Mouse (Mus musculus): ENCODE results near the gene Msgn1. TPM values are rescaled to one million over a fixed set of nuclear protein-coding genes. Genes with fewer than 3 reads are reported as not detected.
A peak's percentile ranks its signal among the peaks of the same experiment; 100 is the strongest.

Gene Msgn1
- polyA plus RNA-seq, 1 experiment from 2014 or later, result not detected

DNA sequence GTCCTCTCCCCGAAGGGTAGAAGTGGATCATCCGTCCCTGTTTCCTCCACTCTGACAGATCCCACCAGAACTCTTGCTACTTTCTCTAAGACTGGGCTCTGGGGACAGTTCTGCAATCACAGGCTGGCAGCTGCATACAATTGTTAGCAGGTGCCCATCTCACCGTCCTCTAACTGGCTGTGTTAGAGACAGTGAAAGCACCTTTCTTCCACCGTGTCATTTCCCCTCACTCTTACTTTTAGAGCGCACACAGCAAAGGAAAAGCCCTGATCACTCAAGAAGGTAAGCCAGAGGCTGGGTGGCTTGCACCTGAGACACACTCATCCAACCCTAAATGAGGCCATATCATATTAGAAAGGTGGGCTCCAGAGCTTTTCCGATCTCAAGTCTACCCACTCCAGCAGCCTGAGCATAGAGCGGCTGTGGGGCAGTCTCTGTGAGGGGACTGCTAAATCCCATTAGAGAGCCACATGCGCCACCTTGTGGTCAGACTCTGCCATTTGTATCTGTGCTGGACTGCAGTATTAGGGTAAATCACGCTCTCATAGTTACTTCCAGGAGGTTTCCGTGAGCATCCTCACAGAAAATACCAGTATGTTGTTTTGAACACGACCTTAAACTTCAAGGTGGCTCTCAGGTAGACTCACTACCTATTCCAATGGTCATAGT lies 30.2 kb downstream of the Msgn1 start:
- WGBS, result 24% methylated on average over 11 of the region's 11 CpGs
- Histone ChIP-seq H3K9ac (ENCODE audit: low read length) (no peak overlapping the region), H3K27ac (ENCODE audit: low read length) (no peak overlapping the region), H3K4me2 (ENCODE audit: low read depth, low read length) (peak overlapping the region; percentile 47), H3K9me3 (replicated peaks; ENCODE audit: control insufficient read depth, low read length) (no peaks in the 10 kb centered on the region), H3K4me3 (replicated peaks; ENCODE audit: low read length) (peak overlapping the region; percentile 18), H3K36me3 (ENCODE audit: control insufficient read depth, insufficient read depth, low read length) (no peaks in the 10 kb centered on the region), H3K27me3 (ENCODE audit: control insufficient read depth, insufficient read depth, low read length) (no peaks in the 10 kb centered on the region), H3K4me1 (ENCODE audit: control insufficient read depth, insufficient read depth, low read length) (no peaks in the 10 kb centered on the region)
- ATAC-seq (ENCODE audit: insufficient read depth, low FRiP score), result peak; percentile 95; the same call in 1 of the 2 replicates

DNA sequence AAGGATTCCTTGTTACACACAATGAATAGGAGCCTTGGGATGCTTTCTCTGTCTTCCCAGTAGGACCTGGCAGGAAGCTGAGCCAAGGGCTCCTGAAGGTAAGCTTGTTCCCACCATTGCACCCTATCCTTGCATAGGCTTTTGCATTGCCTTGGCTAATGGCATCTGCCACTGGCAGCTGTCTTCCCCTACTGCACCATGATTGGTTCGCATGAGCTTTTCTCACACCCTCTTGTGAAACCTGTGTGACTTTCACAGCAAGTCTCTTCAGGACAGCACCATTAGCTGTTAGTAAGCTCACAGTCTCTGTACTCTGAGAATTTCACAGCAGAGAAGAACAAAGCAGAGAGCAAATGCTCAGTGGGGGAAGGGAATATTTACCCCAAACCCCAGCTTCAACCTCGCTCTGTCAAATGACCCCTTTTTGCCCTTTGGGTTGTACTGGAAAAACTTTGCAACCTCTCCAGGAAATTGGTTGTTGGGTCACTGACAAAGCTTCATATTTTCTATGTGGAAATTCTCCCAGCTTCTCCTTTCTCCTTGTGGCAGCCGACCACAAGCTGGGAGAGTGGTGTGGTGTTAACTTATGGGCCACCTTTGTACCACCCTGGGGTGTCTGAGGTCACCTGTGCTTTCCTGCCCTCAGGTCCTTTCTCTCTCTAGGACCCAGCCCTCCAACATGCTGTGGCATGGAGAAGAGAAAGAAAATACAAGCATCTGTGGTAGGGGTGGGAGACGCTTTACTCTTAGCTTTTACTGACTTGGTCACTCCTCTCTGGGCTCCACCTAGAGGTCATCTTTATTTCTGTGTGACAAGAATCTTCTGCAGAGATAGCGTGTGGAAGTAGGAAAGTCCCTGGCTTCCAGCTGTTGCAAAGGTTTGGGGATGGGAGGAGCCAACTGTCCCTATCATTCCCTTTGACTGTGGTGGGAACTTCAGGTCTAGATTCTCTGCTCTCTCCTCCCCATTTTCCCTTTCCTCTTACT lies 31.1 kb downstream of the Msgn1 start:
- Histone ChIP-seq H3K4me3 (replicated peaks; ENCODE audit: low read length) (no peak overlapping the region), H3K4me1 (ENCODE audit: control insufficient read depth, insufficient read depth, low read length) (no peaks in the 10 kb centered on the region), H3K4me2 (ENCODE audit: low read depth, low read length) (peak overlapping the region; percentile 47; the same call in 1 of the 2 replicates), H3K36me3 (ENCODE audit: control insufficient read depth, insufficient read depth, low read length) (no peaks in the 10 kb centered on the region), H3K27me3 (ENCODE audit: control insufficient read depth, insufficient read depth, low read length) (no peaks in the 10 kb centered on the region), H3K9ac (ENCODE audit: low read length) (no peak overlapping the region), H3K27ac (ENCODE audit: low read length) (no peak overlapping the region), H3K9me3 (replicated peaks; ENCODE audit: control insufficient read depth, low read length) (no peaks in the 10 kb centered on the region)
- ATAC-seq (ENCODE audit: insufficient read depth, low FRiP score), result no peak
- 31% methylated on average over 5 of the region's 5 CpGs for WGBS

DNA sequence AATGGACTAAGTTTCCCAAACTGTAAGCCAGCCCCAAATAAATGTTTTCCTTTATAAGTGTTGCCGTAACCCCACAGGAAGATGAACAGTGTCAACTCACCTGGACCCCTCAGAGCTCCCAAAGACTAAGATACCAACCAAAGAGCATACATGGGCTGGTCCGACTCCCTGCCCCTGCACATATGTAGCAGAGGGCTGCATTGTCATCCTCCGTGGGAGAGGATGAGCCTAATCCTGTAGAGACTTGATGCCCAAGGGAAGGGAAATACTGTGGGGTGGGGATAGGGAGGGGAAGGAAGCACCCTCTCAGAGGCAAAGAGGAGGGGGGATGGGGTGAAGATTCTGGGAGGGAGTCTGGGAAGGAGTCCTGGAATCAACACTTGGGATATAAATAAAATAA lies 50.1 kb downstream of the Msgn1 start:
- Histone ChIP-seq H3K27me3 (ENCODE audit: control insufficient read depth, insufficient read depth, low read length) (no peaks in the 10 kb centered on the region), H3K9ac (ENCODE audit: low read length) (no peak overlapping the region), H3K36me3 (ENCODE audit: control insufficient read depth, insufficient read depth, low read length) (no peaks in the 10 kb centered on the region), H3K4me2 (ENCODE audit: low read depth, low read length) (no peak overlapping the region), H3K9me3 (replicated peaks; ENCODE audit: control insufficient read depth, low read length) (no peaks in the 10 kb centered on the region), H3K4me1 (ENCODE audit: control insufficient read depth, insufficient read depth, low read length) (no peaks in the 10 kb centered on the region), H3K27ac (ENCODE audit: low read length) (no peak overlapping the region), H3K4me3 (replicated peaks; ENCODE audit: low read length) (no peak overlapping the region)
- WGBS, result 89% methylated on average over 3 of the region's 3 CpGs
- ATAC-seq (ENCODE audit: insufficient read depth, low FRiP score), result no peak

Other genes starting within 250 kb of the Msgn1 start
- 9.8 and 10.5 TPM in 2 replicates for gene Kcns3, start 57.9 kb downstream of the Msgn1 start, polyA plus RNA-seq (2015; fragmentation: Nextera tagmentation; extraction: Ambion mirVana)
- gene Gen1, start 56.8 kb upstream of the Msgn1 start, polyA plus RNA-seq (2015; fragmentation: Nextera tagmentation; extraction: Ambion mirVana), result 6.8 and 8.2 TPM in 2 replicates
- 109 and 125 TPM in 2 replicates for gene Smc6, start 56.9 kb upstream of the Msgn1 start, polyA plus RNA-seq (2015; fragmentation: Nextera tagmentation; extraction: Ambion mirVana)
- 1.0 and 2.2 TPM in 2 replicates for gene Vsnl1, start 227.6 kb upstream of the Msgn1 start, polyA plus RNA-seq (2015; fragmentation: Nextera tagmentation; extraction: Ambion mirVana)
- 0.17 and 0.28 TPM in 2 replicates for gene Rad51ap2, start 247.1 kb upstream of the Msgn1 start, polyA plus RNA-seq (2015; fragmentation: Nextera tagmentation; extraction: Ambion mirVana)